Mouse (Mus musculus) megakaryocyte, embryonic 14.5 days (primary cell): ENCODE measurements around the gene Xntrpc.

Source experiments
- FLI1 ChIP-seq: IDR thresholded peaks from 2 replicates; pipeline ENCODE4 v1.6.1; 2012; ENCODE audit warnings: low read length, inconsistent platforms, mixed read lengths
- GATA1 ChIP-seq: IDR thresholded peaks from 3 replicates; pipeline ENCODE4 v1.6.1; 2012; ENCODE audit warnings: mixed read lengths, low read length, inconsistent platforms, borderline replicate concordance

DNA sequence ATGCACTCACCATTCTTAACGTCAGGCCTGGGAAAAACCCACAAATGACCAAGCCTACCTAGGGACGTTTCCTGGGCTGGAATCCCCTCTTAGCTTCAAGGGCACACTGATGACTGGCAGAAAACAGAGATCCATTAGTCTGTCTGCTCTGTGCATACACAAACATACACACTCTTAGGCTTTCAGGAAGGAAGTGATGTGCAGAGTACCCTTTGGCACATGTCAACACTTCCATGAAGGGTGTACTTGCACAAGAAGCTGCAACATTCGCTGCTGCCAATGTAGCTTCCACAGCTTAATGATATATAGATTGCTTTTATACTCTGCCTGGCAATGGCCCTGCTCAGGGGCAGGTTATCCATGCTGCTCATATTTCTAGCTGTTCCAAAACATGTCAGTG, 46.2 kb upstream of the Xntrpc start:
- TF ChIP-seq FLI1 (no peak), GATA1 (no peak)
